In genomic region chr13:111978675-111979020, GRCm38 (mm10) we compare ENCODE assay signal across 10 mouse cellular contexts.
DNase-seq lines count a peak whose midpoint lies in the region; ATAC-seq and TF ChIP-seq lines count a peak whose summit lies in the region.
"Had no signal": no experiment of that assay in that cellular context is flagged by ENCODE, and none has a peak within 500 bp of the region (broad histone marks: within the 10 kb centered on the region; RNA-seq: fewer than 3 reads in every experiment).

No protein-coding gene starts in this region.

- no peak overlapping the region for H3K4me3 ChIP-seq in forebrain, embryonic 14.5 days (ENCODE audit: low read depth, low read length)
- no peak overlapping the region for H3K4me3 ChIP-seq in forebrain, embryonic 13.5 days
- no peak overlapping the region for H3K4me3 ChIP-seq in lung, embryonic 14.5 days (ENCODE audit: low read depth, low read length)
- H3K4me3 ChIP-seq in embryonic facial prominence, embryonic 15.5 days (replicated peaks): no peak overlapping the region
- H3K4me3 ChIP-seq: neural tube, embryonic 13.5 days had no signal

- H3K9me3 ChIP-seq in forebrain, embryonic 14.5 days (replicated peaks; ENCODE audit: control insufficient read depth, low read length): no peaks in the 10 kb centered on the region
- no peaks in the 10 kb centered on the region for H3K9me3 ChIP-seq in forebrain, embryonic 13.5 days (replicated peaks)
- H3K9me3 ChIP-seq in lung, embryonic 14.5 days (ENCODE audit: low read depth, low read length): no peaks in the 10 kb centered on the region
- no peaks in the 10 kb centered on the region for H3K9me3 ChIP-seq in embryonic facial prominence, embryonic 15.5 days (replicated peaks)

- H3K4me2 ChIP-seq in forebrain, embryonic 14.5 days (ENCODE audit: low read length): no peak overlapping the region
- H3K4me2 ChIP-seq in forebrain, embryonic 13.5 days: no peak overlapping the region
- H3K4me2 ChIP-seq in lung, embryonic 14.5 days: peak overlapping the region; percentile 43
- no peak overlapping the region; the same call in 1 of the 2 replicates for H3K4me2 ChIP-seq in embryonic facial prominence, embryonic 15.5 days (replicated peaks)
- H3K4me2 ChIP-seq: neural tube, embryonic 13.5 days had no signal

- H3K36me3 ChIP-seq in forebrain, embryonic 14.5 days (ENCODE audit: control insufficient read depth, insufficient read depth, low read length): no peaks in the 10 kb centered on the region
- no peaks in the 10 kb centered on the region for H3K36me3 ChIP-seq in forebrain, embryonic 13.5 days (ENCODE audit: poor library complexity, severe bottlenecking)
- no peaks in the 10 kb centered on the region for H3K36me3 ChIP-seq in lung, embryonic 14.5 days (ENCODE audit: insufficient read depth)
- no peaks in the 10 kb centered on the region for H3K36me3 ChIP-seq in embryonic facial prominence, embryonic 15.5 days
- H3K36me3 ChIP-seq: neural tube, embryonic 13.5 days had no signal

- no peak overlapping the region for H3K9ac ChIP-seq in forebrain, embryonic 14.5 days (ENCODE audit: low read length)
- no peak overlapping the region for H3K9ac ChIP-seq in forebrain, embryonic 13.5 days
- no peak overlapping the region for H3K9ac ChIP-seq in lung, embryonic 14.5 days
- H3K9ac ChIP-seq in embryonic facial prominence, embryonic 15.5 days: no peak overlapping the region
- H3K9ac ChIP-seq: neural tube, embryonic 13.5 days had no signal

- peaks cover 16% of the 10 kb centered on the region for H3K4me1 ChIP-seq in forebrain, embryonic 14.5 days (ENCODE audit: control insufficient read depth, insufficient read depth, low read length)
- peaks cover 30% of the 10 kb centered on the region for H3K4me1 ChIP-seq in forebrain, embryonic 13.5 days
- peaks cover 18% of the 10 kb centered on the region for H3K4me1 ChIP-seq in lung, embryonic 14.5 days (ENCODE audit: insufficient read depth)
- H3K4me1 ChIP-seq in embryonic facial prominence, embryonic 15.5 days: peaks cover 25% of the 10 kb centered on the region

- intact Hi-C loops in left cerebral cortex, postnatal 36 days (cut with DNase I): loop anchor here (5.0 kb wide), 1 partner anchor 171 kb away; the partner anchor contains the start of gene Map3k1

- no peak overlapping the region for H3K27ac ChIP-seq in forebrain, embryonic 14.5 days (ENCODE audit: low read depth, low read length)
- H3K27ac ChIP-seq in forebrain, embryonic 13.5 days: no peak overlapping the region
- H3K27ac ChIP-seq in lung, embryonic 14.5 days (ENCODE audit: low read depth): peak overlapping the region; percentile 78; the same call in 1 of the 2 replicates
- H3K27ac ChIP-seq in embryonic facial prominence, embryonic 15.5 days (replicated peaks): peak overlapping the region; percentile 68
- H3K27ac ChIP-seq: neural tube, embryonic 13.5 days had no signal

- H3K27me3 ChIP-seq in forebrain, embryonic 14.5 days (replicated peaks; ENCODE audit: control insufficient read depth, insufficient read depth, low read length): no peaks in the 10 kb centered on the region
- H3K27me3 ChIP-seq in forebrain, embryonic 13.5 days: no peaks in the 10 kb centered on the region
- no peaks in the 10 kb centered on the region for H3K27me3 ChIP-seq in lung, embryonic 14.5 days (ENCODE audit: insufficient read depth, low read length)
- no peaks in the 10 kb centered on the region for H3K27me3 ChIP-seq in embryonic facial prominence, embryonic 15.5 days
- H3K27me3 ChIP-seq: neural tube, embryonic 13.5 days had no signal

- DNase-seq in forebrain, embryonic 14.5 days (ENCODE audit: low spot score): peak; percentile 55
- DNase-seq in lung, embryonic 14.5 days: no peak
- DNase-seq in lung, postnatal 36 days: no peak
- peak; percentile 52 for DNase-seq in kidney, postnatal 14 days
- no peak for DNase-seq in embryo, embryonic 10 days (ENCODE audit: low spot score)
- no peak for DNase-seq in left cerebral cortex, postnatal 36 days (ENCODE audit: low spot score in 2 of 2)
- DNase-seq: layer of hippocampus, postnatal 36 days had no signal

- ATAC-seq in forebrain, embryonic 14.5 days: peak; percentile 41; the same call in 1 of the 2 replicates
- ATAC-seq in forebrain, embryonic 13.5 days: no peak
- no peak for ATAC-seq in lung, embryonic 14.5 days (ENCODE audit: insufficient read depth)
- ATAC-seq in embryonic facial prominence, embryonic 15.5 days (ENCODE audit: insufficient number of reproducible peaks, low FRiP score, low TSS enrichment, low read depth): no peak

- TF ChIP-seq CTCF in lung, embryonic 14.5 days (IDR thresholded peaks at IDR 0.05; ENCODE audit: low read depth): no peak

- WGBS in forebrain, embryonic 14.5 days: 53% methylated on average over 5 of the region's 5 CpGs
- WGBS in forebrain, embryonic 13.5 days: 57% methylated on average over 5 of the region's 5 CpGs
- whole genome bisulfite sequencing in lung, embryonic 14.5 days: 54% methylated on average over 5 of the region's 5 CpGs
- 53% methylated on average over 5 of the region's 5 CpGs for WGBS in embryonic facial prominence, embryonic 15.5 days

Comparison
In these comparisons a context has a peak if more than half of its experiments do, and no peak if none do; other contexts are left out.
1. DNase-seq: peak in forebrain, embryonic 14.5 days (single experiment) and kidney, postnatal 14 days (single experiment); none in lung, embryonic 14.5 days (single experiment), lung, postnatal 36 days (single experiment), embryo, embryonic 10 days (single experiment) and left cerebral cortex, postnatal 36 days (0 of 2).
2. H3K27ac ChIP-seq: peak in lung, embryonic 14.5 days (single experiment) and embryonic facial prominence, embryonic 15.5 days (single experiment); none in forebrain, embryonic 14.5 days (single experiment) and forebrain, embryonic 13.5 days (single experiment).